Mouse (Mus musculus) stomach, embryonic 14.5 days (tissue): ENCODE results near the gene Gpr182. TPM values are rescaled to one million over a fixed set of nuclear protein-coding genes. Genes with fewer than 3 reads are reported as not detected.

Source experiments
- ATAC-seq: fragments of 200-750 bp; cut with Nextera tagmentation; 2 replicates; pipeline ENCODE4 v1.8.0; 2017; ENCODE audit warnings: low read depth, moderate TSS enrichment; ENCODE audit not compliant: insufficient number of reproducible peaks, insufficient read depth, low FRiP score
- H3K27ac ChIP-seq: fragments of 300-500 bp; sonication (generic); 2 replicates; pipeline ENCODE4 v1.5.1; 2014; ENCODE audit warnings: mild to moderate bottlenecking, low read length, moderate library complexity, mixed read lengths
- H3K27me3 ChIP-seq: fragments of 300-500 bp; sonication (generic); 2 replicates; pipeline ENCODE4 v1.6.1; 2014; ENCODE audit warnings: low read length, control low read depth, mixed read lengths; ENCODE audit not compliant: control insufficient read depth, insufficient read depth
- H3K36me3 ChIP-seq: fragments of 300-500 bp; sonication (generic); 2 replicates; pipeline ENCODE4 v1.6.1; 2014; ENCODE audit warnings: mild to moderate bottlenecking, control low read depth, low read length, moderate library complexity, mixed read lengths; ENCODE audit not compliant: control insufficient read depth, insufficient read depth
- H3K4me1 ChIP-seq: fragments of 300-500 bp; sonication (generic); 2 replicates; pipeline ENCODE4 v1.6.1; 2014; ENCODE audit warnings: low read length, control low read depth, mixed read lengths; ENCODE audit not compliant: control insufficient read depth, insufficient read depth
- H3K4me2 ChIP-seq: fragments of 300-500 bp; sonication (generic); replicated peaks from 2 replicates; pipeline ENCODE4 v1.6.1; 2014; ENCODE audit warnings: low read depth, low read length, control low read depth
- H3K4me3 ChIP-seq: fragments of 300-500 bp; sonication (generic); 2 replicates; pipeline ENCODE4 v1.5.1; 2014; ENCODE audit warnings: low read depth, low read length, control low read depth
- H3K9ac ChIP-seq: fragments of 300-500 bp; sonication (generic); replicated peaks from 2 replicates; pipeline ENCODE4 v1.6.1; 2014; ENCODE audit warnings: low read depth, mild to moderate bottlenecking, control low read depth, low read length, moderate library complexity, mixed read lengths
- H3K9me3 ChIP-seq: fragments of 300-500 bp; sonication (generic); 2 replicates; pipeline ENCODE4 v1.6.1; 2016; ENCODE audit warnings: low read depth, low read length, control low read depth; ENCODE audit not compliant: control insufficient read depth
- WGBS: fragments of 180-500 bp; shearing (Covaris S2); extraction: QIAGEN DNeasy Blood & Tissue Kit; methylation state at CpG from one replicate; pipeline ENCODE4 v1.1.7; 2014; 5-methylcytosine and 5-hydroxymethylcytosine counted together
- polyA plus RNA-seq: library from polyadenylated mRNA; unstranded; fragments of >200 nt; fragmentation: Nextera tagmentation; extraction: Ambion mirVana; gene quantifications from 2 replicates; pipeline ENCODE4 v1.2.1, GENCODE M21; 2014

Gene Gpr182
- polyA plus RNA-seq, 1 experiment from 2014 or later, result 0.67 TPM

- Histone ChIP-seq H3K27ac (no peak overlapping the region), H3K4me1 (peaks cover 8% of the 10 kb centered on the region; the same call in 1 of the 2 replicates), H3K9me3 (no peaks in the 10 kb centered on the region), H3K27me3 (no peaks in the 10 kb centered on the region), H3K4me3 (no peak overlapping the region), H3K36me3 (peaks cover under 1% of the 10 kb centered on the region; the same call in 1 of the 2 replicates), H3K4me2 (no peak overlapping the region), H3K9ac (no peak overlapping the region)
- no peak for ATAC-seq
- WGBS, result 82% methylated on average over 2 of the region's 2 CpGs
Measured at GRCm38 (mm10) chr10:127736266-127736665, 15.3 kb downstream of the Gpr182 start.

GRCm38 (mm10) chr10:127734434-127734833, 17.1 kb downstream of the Gpr182 start:
- Histone ChIP-seq H3K9ac (no peak overlapping the region), H3K36me3 (no peaks in the 10 kb centered on the region), H3K4me1 (no peaks in the 10 kb centered on the region), H3K4me3 (no peak overlapping the region), H3K4me2 (no peak overlapping the region), H3K27ac (no peak overlapping the region), H3K9me3 (no peaks in the 10 kb centered on the region), H3K27me3 (no peaks in the 10 kb centered on the region)
- 34% methylated on average over 5 of the region's 5 CpGs for WGBS
- ATAC-seq, result no peak

GRCm38 (mm10) chr10:127731397-127731796, 20.1 kb downstream of the Gpr182 start:
- Histone ChIP-seq H3K27ac (no peak overlapping the region), H3K4me1 (no peaks in the 10 kb centered on the region), H3K4me2 (no peak overlapping the region), H3K27me3 (no peaks in the 10 kb centered on the region), H3K9ac (no peak overlapping the region), H3K36me3 (no peaks in the 10 kb centered on the region), H3K4me3 (no peak overlapping the region), H3K9me3 (no peaks in the 10 kb centered on the region)
- WGBS, result 24% methylated on average over 5 of the region's 5 CpGs
- no peak for ATAC-seq

DNA sequence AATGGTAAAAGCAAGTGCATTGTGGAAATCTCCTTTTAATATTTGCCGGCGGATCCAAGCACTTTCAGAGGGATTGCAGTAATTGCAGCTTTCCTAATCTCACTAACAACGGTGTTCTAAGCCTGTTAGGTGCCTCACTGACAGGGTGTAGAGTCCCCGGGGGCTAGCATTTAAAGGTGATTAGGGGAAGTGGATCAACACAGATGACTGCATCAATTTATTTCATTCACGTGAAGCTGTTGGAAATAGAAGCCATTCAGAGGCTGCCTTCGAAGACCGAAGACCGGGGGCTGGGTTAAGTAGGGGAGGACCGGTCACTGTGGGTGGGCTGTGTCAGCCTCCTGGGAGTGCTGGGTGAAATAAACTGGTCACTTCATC, 20.6 kb downstream of the Gpr182 start:
- Histone ChIP-seq H3K4me2 (no peak overlapping the region), H3K4me3 (no peak overlapping the region), H3K9ac (no peak overlapping the region), H3K9me3 (no peaks in the 10 kb centered on the region), H3K4me1 (no peaks in the 10 kb centered on the region), H3K36me3 (no peaks in the 10 kb centered on the region), H3K27me3 (no peaks in the 10 kb centered on the region), H3K27ac (no peak overlapping the region)
- no peak for ATAC-seq
- 40% methylated on average over 9 of the region's 9 CpGs for WGBS

GRCm38 (mm10) chr10:127730285-127730932, 21.1 kb downstream of the Gpr182 start:
- Histone ChIP-seq H3K4me3 (no peak overlapping the region), H3K27ac (no peak overlapping the region), H3K4me2 (no peak overlapping the region), H3K27me3 (no peaks in the 10 kb centered on the region), H3K36me3 (no peaks in the 10 kb centered on the region), H3K9ac (no peak overlapping the region), H3K9me3 (no peaks in the 10 kb centered on the region), H3K4me1 (no peaks in the 10 kb centered on the region)
- 74% methylated on average over 11 of the region's 11 CpGs for WGBS
- no peak for ATAC-seq

GRCm38 (mm10) chr10:127728437-127728836, 23.1 kb downstream of the Gpr182 start:
- 75% methylated on average over 8 of the region's 8 CpGs for WGBS
- H3K27me3 ChIP-seq, result no peaks in the 10 kb centered on the region
- no peak for ATAC-seq

GRCm38 (mm10) chr10:127725136-127725535, 26.4 kb downstream of the Gpr182 start:
- no peak overlapping the region for H3K4me2 ChIP-seq
- peaks cover 21% of the 10 kb centered on the region for H3K4me1 ChIP-seq
- H3K27me3 ChIP-seq, result no peaks in the 10 kb centered on the region
- no peaks in the 10 kb centered on the region for H3K36me3 ChIP-seq
- no peak for ATAC-seq
- H3K27ac ChIP-seq, result no peak overlapping the region
- 64% methylated on average over 4 of the region's 4 CpGs for WGBS
- H3K9me3 ChIP-seq, result no peaks in the 10 kb centered on the region
- no peak overlapping the region for H3K4me3 ChIP-seq
- no peak overlapping the region for H3K9ac ChIP-seq

More at GRCm38 (mm10) chr10:127728437-127728836, 23.1 kb downstream of the Gpr182 start:
- Histone ChIP-seq H3K36me3 (no peaks in the 10 kb centered on the region), H3K9me3 (no peaks in the 10 kb centered on the region), H3K27ac (no peak overlapping the region), H3K4me1 (no peaks in the 10 kb centered on the region), H3K9ac (no peak overlapping the region), H3K4me2 (no peak overlapping the region), H3K4me3 (no peak overlapping the region)

GRCm38 (mm10) chr10:127724178-127724577, 27.4 kb downstream of the Gpr182 start, which contains the start of gene Tac2:
TSS of gene Tac2 (plus strand) at chr10:127724478.
- Histone ChIP-seq H3K27me3 (no peaks in the 10 kb centered on the region), H3K4me3 (no peak within 1 kb of the TSS)

More at GRCm38 (mm10) chr10:127724178-127724577, 27.4 kb downstream of the Gpr182 start, which contains the start of gene Tac2:
- H3K9me3 ChIP-seq, result no peaks in the 10 kb centered on the region
- H3K4me1 ChIP-seq, result peaks cover 21% of the 10 kb centered on the region
- no peak within 1 kb of the TSS for H3K4me2 ChIP-seq
- 80% methylated on average over 3 of the region's 3 CpGs for WGBS
- no peak within 1 kb of the TSS for H3K27ac ChIP-seq
- H3K36me3 ChIP-seq, result no peaks in the 10 kb centered on the region
- H3K9ac ChIP-seq, result no peak within 1 kb of the TSS
- no peak for ATAC-seq
